Mouse (Mus musculus) heart, postnatal 14 days (tissue): ENCODE data around the gene Rhox11. TPM values are rescaled to one million over a fixed set of nuclear protein-coding genes. Genes with fewer than 3 reads are reported as not detected.
"Not testable (repeated sequence)": the region's sequence is repeated elsewhere in the genome, so short reads cannot be mapped to it uniquely, and the experiment has no call there.

Experiments used
- DNase-seq, 2 experiments: peaks; one replicate each; pipeline ENCODE4 v3.0.0; 2021 to 2022
- intact Hi-C: fragments of 180-260 bp; cut with DNase I; formaldehyde crosslinking; loops from one replicate; pipeline ENCODE4 v1.15.1; 2025
- long read RNA-seq, 2 experiments: library from polyadenylated mRNA; stranded (forward); transcript quantifications; one replicate each; pipeline ENCODE4 v2.0.0; 2021
- total RNA-seq, 2 experiments: library from RNA; stranded (reverse); gene quantifications; 2 replicates each; pipeline ENCODE4 v1.2.3; 2021

Gene Rhox11
- not detected for total RNA-seq
- long read RNA-seq, experiment 1 = 0 reads
- long read RNA-seq, experiment 2 = 0 reads

DNA sequence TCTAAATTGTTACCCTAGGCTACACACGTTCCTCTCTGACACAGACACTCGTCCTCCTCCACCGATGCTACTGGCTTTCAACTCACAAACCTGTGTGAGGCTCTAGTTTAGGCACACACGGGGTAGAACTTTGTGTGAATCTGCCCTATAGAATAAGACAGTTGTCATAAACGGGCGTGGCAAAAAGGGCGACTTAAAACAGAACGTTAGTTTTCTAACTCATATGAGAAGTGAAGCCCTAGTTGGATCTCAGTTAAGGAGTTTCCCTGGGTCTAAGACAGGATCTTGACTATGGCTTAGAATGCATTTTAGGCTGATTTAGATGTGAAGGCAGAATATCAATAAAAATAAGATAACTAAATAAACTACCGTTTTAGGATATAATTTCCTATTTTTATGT, at the start of gene Rhox11:
Gene Rhox11, minus strand, starts transcription at position 101 of the 400 bp plus-strand sequence.
- intact Hi-C loops = no loop called here
- DNase-seq = no peak

DNA sequence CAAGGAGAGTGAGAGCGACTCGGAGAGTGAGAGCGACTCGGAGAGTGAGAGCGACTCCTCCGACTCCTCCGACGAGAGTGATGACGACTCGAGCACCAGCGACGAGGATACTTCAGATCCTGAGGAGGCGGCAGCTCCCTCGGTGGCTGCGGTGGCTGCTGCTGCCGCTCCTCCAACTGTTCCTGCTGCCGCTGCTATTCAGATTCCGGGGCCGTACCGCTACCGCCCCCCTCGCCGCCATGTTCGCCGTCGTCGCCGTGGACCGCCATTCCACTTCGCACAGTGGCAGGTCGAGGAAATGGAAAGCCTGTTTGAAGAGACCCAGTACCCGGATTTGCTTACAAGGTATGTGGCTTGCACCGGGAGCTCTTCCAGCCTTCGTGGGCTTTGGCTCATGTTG, 36.5 kb upstream of the Rhox11 start:
- no peak for DNase-seq
- intact Hi-C loops = no loop called here

DNA sequence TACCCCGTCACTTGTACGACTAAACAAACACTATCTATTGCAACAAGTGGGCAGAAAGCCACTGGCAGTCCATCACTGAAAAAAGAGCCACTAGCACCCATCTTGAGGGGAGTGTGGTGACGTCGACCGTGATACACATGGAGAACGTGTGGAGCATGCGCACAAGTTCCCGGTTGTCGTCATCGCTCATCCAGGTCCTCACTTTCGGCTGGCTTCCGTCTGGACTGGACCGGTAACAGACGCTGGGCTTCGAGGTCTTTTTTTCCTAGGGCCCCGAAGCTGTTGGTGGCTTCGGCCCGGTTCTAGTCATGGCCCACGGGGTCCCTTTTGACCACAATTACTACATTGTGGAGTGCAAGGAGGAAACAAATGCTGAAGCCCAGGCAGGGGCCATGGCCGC, 36.0 kb upstream of the Rhox11 start, which contains the start of gene Rhox13:
Gene Rhox13, plus strand, starts transcription at position 238 of the 400 bp plus-strand sequence.
- DNase-seq = no peak
- intact Hi-C loops = no loop called here

DNA sequence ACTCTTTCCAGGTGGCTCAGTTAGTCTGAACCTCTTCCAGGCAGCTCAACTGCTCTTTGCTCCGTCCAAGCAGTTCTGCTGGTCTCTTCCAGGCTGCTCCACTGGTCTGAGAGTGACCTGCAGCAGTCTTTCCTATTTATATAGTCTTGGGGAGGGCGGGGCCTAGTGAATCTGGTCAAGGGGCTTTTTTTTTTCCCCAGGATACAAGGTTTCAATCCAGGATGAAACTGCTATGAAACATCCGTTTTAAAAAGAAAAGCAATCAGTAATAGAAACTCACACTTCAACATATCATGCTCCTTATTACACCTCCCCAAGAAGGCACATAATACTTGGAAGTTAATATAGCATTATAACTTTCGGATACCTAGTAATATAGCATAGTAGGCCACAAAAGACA, 25.9 kb upstream of the Rhox11 start, which contains the start of gene Rhox12:
Gene Rhox12, minus strand, starts transcription at position 101 of the 400 bp plus-strand sequence.
- intact Hi-C loops = no loop called here

DNA sequence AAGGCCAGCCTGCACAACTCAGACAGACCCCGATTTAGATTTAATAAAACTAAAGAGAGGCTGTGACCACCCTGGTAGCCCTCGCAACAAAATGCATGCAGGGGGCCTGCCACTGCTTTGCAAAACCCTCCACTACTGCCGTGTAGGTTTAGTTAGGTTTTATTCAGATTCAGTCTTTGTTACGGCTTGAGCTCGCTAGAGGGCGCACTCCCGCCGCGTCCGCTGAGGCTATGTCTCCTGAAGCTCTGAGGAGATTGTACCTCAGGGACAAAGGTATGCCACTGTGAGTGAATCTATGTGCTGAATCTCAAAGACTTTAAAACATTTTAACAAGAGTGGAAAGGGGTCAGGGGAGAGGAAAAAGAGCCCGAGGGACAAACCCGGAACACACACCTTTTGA, 715 bp downstream of the Rhox11 start:
- intact Hi-C loops = loop anchor here (5.0 kb wide), 1 partner anchor 93 kb away; no protein-coding TSS in a partner anchor

More for the DNA sequence above, 25.9 kb upstream of the Rhox11 start, which contains the start of gene Rhox12:
- DNase-seq = no peak

DNA sequence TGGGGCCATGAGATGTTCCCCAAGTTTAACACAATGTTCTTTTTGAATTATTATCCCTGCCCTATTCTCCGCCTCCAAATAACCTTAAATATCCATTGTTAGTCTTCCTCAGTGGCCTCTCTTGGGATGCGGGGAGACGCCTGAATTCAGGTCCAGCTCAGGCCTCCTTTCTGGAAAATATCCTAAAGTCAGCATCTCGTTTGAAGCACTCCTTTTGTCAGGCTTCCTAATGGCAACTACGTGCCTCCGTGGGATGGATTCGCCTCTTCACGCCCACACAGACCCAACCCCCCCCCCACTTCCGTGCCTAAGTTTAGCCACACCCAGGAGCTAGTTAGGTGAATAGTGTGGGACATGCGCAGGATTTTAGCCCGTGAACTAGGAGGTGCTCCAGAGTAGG, 18.8 kb downstream of the Rhox11 start, which contains the start of gene Rhox10:
Gene Rhox10, plus strand, starts transcription at position 301 of the 400 bp plus-strand sequence.
- no peak for DNase-seq
- intact Hi-C loops = no loop called here

More for the DNA sequence above, 715 bp downstream of the Rhox11 start:
- DNase-seq = peak; percentile 33 to 50

DNA sequence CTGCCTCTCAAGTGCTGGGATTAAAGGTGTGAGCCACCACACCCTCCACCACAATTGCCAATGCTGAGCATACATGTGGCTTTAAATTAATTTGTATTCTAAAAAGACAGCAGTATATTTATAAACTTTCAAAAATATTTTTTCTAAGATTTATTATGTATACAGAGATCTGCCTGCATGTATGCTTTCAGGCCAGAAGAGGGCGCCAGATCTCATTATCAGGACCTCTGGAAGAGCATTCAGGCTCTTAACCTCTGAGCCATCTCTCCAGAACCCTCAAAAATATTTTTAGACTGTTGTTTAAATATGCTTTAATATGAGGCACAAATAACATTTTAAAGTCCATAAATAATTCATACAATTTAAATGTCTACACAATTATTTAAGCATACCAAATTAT, 23.4 kb downstream of the Rhox11 start:
- DNase-seq = peak; percentile 6 to 14

DNA sequence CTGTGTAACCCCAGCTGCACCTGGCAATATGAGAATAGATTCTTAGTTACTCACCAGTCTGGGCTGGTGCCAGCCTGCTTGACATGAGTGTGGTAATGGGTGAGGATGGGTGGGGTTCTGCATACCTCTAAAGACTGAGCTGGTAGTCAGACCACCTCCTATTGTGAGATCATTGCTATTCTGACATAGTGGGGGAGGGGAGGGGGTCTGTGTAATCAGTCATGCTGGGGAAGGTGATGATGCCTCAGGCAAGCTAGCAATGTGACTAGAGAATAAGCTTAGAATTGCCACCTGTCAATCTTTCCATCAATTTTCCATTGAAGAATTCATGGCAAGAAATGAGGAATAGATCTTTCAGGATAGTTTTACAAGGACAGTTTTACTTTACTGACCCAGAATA, 41.9 kb downstream of the Rhox11 start, which contains the start of gene Btg1-ps2:
Gene Btg1-ps2, minus strand, starts transcription at position 101 of the 400 bp plus-strand sequence.
- DNase-seq, intact Hi-C loops: not testable (repeated sequence)

More for the DNA sequence above, 23.4 kb downstream of the Rhox11 start:
- intact Hi-C loops = loop anchor here (5.0 kb wide), 1 partner anchor 116 kb away; no protein-coding TSS in a partner anchor

DNA sequence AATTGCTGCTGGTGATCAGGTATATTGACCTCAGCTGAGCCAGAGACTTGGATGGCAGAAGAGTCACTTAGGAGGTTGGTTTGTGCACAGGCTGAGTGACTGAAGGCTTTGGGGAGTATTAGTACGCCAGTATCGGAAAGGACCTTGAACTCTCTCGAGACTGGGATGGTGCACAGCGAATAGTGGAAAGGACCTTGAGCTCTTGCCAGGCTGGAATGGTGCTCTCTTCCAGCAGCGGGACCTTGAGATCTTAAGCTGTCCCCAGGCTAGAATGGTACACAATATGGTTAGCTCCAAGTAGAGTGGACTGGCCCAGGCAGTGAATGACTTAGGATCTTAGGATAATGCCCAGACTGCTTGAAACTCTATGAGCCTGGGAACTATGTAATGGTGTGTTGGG, 45.3 kb downstream of the Rhox11 start:
- DNase-seq = no peak
- intact Hi-C loops = no loop called here

DNA sequence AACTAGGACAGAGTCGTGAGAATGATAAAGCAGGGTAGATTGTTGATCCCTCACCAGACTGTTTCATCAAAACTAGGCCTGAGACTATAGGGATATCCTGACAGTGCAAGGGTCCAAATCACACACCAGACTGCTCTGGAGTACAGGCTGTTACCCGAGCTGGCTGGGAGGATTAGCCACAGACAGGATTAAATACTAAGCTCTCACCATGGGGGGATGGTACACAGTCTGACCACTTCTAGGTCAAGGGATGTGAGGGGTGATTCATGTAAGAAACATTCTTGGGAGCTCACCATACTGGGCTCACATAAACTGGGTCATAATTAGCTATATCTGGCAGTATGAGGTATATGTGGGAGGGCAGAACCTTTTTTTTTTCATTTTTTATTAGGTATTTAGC, 51.1 kb downstream of the Rhox11 start:
- no peak for DNase-seq
- intact Hi-C loops = no loop called here

Other genes starting within 250 kb of the Rhox11 start
- gene Rhox8, start 206.2 kb downstream of the Rhox11 start, total RNA-seq = not detected
- not detected for gene Rhox7b, start 187.9 kb downstream of the Rhox11 start, total RNA-seq
- gene Rhox9, start 183.4 kb downstream of the Rhox11 start, total RNA-seq = not detected
- gene Btg1-ps1, start 66.3 kb downstream of the Rhox11 start, total RNA-seq = not detected
- not detected for gene Btg1-ps2, start 42.0 kb downstream of the Rhox11 start, total RNA-seq
- gene Rhox10, start 18.7 kb downstream of the Rhox11 start, total RNA-seq = not detected
- not detected for gene Rhox12, start 25.8 kb upstream of the Rhox11 start, total RNA-seq
- gene Rhox13, start 36.1 kb upstream of the Rhox11 start, total RNA-seq = not detected
- gene Zbtb33, start 104.7 kb upstream of the Rhox11 start, total RNA-seq = 10 to 100 TPM; 11.6 to 11.7 TPM
- gene Tmem255a, start 167.3 kb upstream of the Rhox11 start, total RNA-seq = 1 to 10 TPM; 6.6 to 9.2 TPM
- not detected for gene Atp1b4, start 231.0 kb upstream of the Rhox11 start, total RNA-seq